Mouse (Mus musculus): Measurements from ENCODE around the gene Tiparp. TPM values are rescaled to one million over a fixed set of nuclear protein-coding genes. Genes with fewer than 3 reads are reported as not detected.
A peak's percentile ranks its signal among the peaks of the same experiment; 100 is the strongest.

Tiparp gene
- polyA plus RNA-seq, 1 experiment from 2014 or later = 37.7 TPM

- no peak overlapping the region for H3K4me3 ChIP-seq
- 53% methylated on average over 6 of the region's 6 CpGs for WGBS
- H3K27ac ChIP-seq = no peak overlapping the region
- no peak overlapping the region for H3K9ac ChIP-seq
- H3K4me1 ChIP-seq = peaks cover 8% of the 10 kb centered on the region
- H3K27me3 ChIP-seq = no peaks in the 10 kb centered on the region
- H3K36me3 ChIP-seq = no peaks in the 10 kb centered on the region
- H3K9me3 ChIP-seq (replicated peaks) = no peaks in the 10 kb centered on the region
- H3K4me2 ChIP-seq (replicated peaks) = no peak overlapping the region
- no peak for ATAC-seq (ENCODE audit: low FRiP score)
Observed at GRCm38 (mm10) chr3:65563926-65564624, 35.9 kb downstream of the Tiparp start.

GRCm38 (mm10) chr3:65565632-65566300 lies 37.6 kb downstream of the Tiparp start:
- H3K4me2 ChIP-seq (replicated peaks) = no peak overlapping the region
- no peak overlapping the region for H3K27ac ChIP-seq
- peaks cover 8% of the 10 kb centered on the region for H3K4me1 ChIP-seq
- no peak overlapping the region for H3K4me3 ChIP-seq
- WGBS = 60% methylated on average over 9 of the region's 9 CpGs
- ATAC-seq (ENCODE audit: low FRiP score) = no peak
- H3K36me3 ChIP-seq = no peaks in the 10 kb centered on the region
- no peak overlapping the region for H3K9ac ChIP-seq
- no peaks in the 10 kb centered on the region for H3K9me3 ChIP-seq (replicated peaks)
- no peaks in the 10 kb centered on the region for H3K27me3 ChIP-seq

GRCm38 (mm10) chr3:65569941-65570340 lies 41.7 kb downstream of the Tiparp start:
- H3K4me3 ChIP-seq = no peak overlapping the region
- ATAC-seq (ENCODE audit: low FRiP score) = no peak
- H3K9me3 ChIP-seq (replicated peaks) = no peaks in the 10 kb centered on the region
- no peaks in the 10 kb centered on the region for H3K36me3 ChIP-seq
- no peaks in the 10 kb centered on the region for H3K27me3 ChIP-seq
- H3K27ac ChIP-seq = no peak overlapping the region
- H3K4me2 ChIP-seq (replicated peaks) = no peak overlapping the region
- no peak overlapping the region for H3K9ac ChIP-seq
- peaks cover 2% of the 10 kb centered on the region; the same call in 1 of the 2 replicates for H3K4me1 ChIP-seq

GRCm38 (mm10) chr3:65573516-65573915 lies 45.3 kb downstream of the Tiparp start:
- no peak overlapping the region for H3K27ac ChIP-seq
- no peak overlapping the region for H3K4me2 ChIP-seq (replicated peaks)
- H3K4me1 ChIP-seq = no peaks in the 10 kb centered on the region
- no peaks in the 10 kb centered on the region for H3K9me3 ChIP-seq (replicated peaks)
- no peak overlapping the region for H3K4me3 ChIP-seq
- H3K36me3 ChIP-seq = no peaks in the 10 kb centered on the region
- WGBS = 51% methylated on average over 3 of the region's 3 CpGs
- H3K9ac ChIP-seq = no peak overlapping the region
- no peak for ATAC-seq (ENCODE audit: low FRiP score)
- H3K27me3 ChIP-seq = no peaks in the 10 kb centered on the region

GRCm38 (mm10) chr3:65577602-65578001 lies 49.4 kb downstream of the Tiparp start:
- Histone ChIP-seq H3K27ac (no peak overlapping the region), H3K4me2 (replicated peaks) (no peak overlapping the region), H3K27me3 (no peaks in the 10 kb centered on the region), H3K4me1 (no peaks in the 10 kb centered on the region), H3K9me3 (replicated peaks) (no peaks in the 10 kb centered on the region), H3K9ac (no peak overlapping the region), H3K4me3 (no peak overlapping the region), H3K36me3 (no peaks in the 10 kb centered on the region)
- 88% methylated on average over 3 of the region's 3 CpGs for WGBS
- no peak for ATAC-seq (ENCODE audit: low FRiP score)

- H3K9ac ChIP-seq = no peak overlapping the region
- 72% methylated on average over 12 of the region's 12 CpGs for WGBS
- no peaks in the 10 kb centered on the region for H3K36me3 ChIP-seq
- ATAC-seq (ENCODE audit: low FRiP score) = no peak
- no peaks in the 10 kb centered on the region for H3K9me3 ChIP-seq (replicated peaks)
- H3K27me3 ChIP-seq = no peaks in the 10 kb centered on the region
- H3K4me2 ChIP-seq (replicated peaks) = no peak overlapping the region
- H3K4me3 ChIP-seq = no peak overlapping the region
- no peak overlapping the region for H3K27ac ChIP-seq
- H3K4me1 ChIP-seq = no peaks in the 10 kb centered on the region
Observed at GRCm38 (mm10) chr3:65579260-65579921, 51.2 kb downstream of the Tiparp start.

GRCm38 (mm10) chr3:65581596-65581995 lies 53.4 kb downstream of the Tiparp start:
- Histone ChIP-seq H3K9me3 (replicated peaks) (no peaks in the 10 kb centered on the region), H3K9ac (no peak overlapping the region), H3K4me3 (no peak overlapping the region), H3K4me1 (peaks cover 5% of the 10 kb centered on the region), H3K27ac (no peak overlapping the region), H3K4me2 (replicated peaks) (no peak overlapping the region), H3K36me3 (no peaks in the 10 kb centered on the region), H3K27me3 (no peaks in the 10 kb centered on the region)
- 89% methylated on average over 4 of the region's 4 CpGs for WGBS
- ATAC-seq (ENCODE audit: low FRiP score) = no peak

- no peak overlapping the region for H3K4me3 ChIP-seq
- no peaks in the 10 kb centered on the region for H3K27me3 ChIP-seq
- H3K36me3 ChIP-seq = no peaks in the 10 kb centered on the region
- WGBS = 83% methylated on average over 1 of the region's 1 CpGs
- H3K9me3 ChIP-seq (replicated peaks) = no peaks in the 10 kb centered on the region
- H3K27ac ChIP-seq = no peak overlapping the region
- no peak overlapping the region for H3K4me2 ChIP-seq (replicated peaks)
- no peak overlapping the region for H3K9ac ChIP-seq
- H3K4me1 ChIP-seq = peaks cover 14% of the 10 kb centered on the region
- ATAC-seq (ENCODE audit: low FRiP score) = no peak
Observed at GRCm38 (mm10) chr3:65584329-65584728, 56.1 kb downstream of the Tiparp start.

GRCm38 (mm10) chr3:65585291-65585690 lies 57.1 kb downstream of the Tiparp start:
- H3K27ac ChIP-seq = no peak overlapping the region
- 65% methylated on average over 8 of the region's 8 CpGs for WGBS
- no peak overlapping the region for H3K4me3 ChIP-seq
- no peaks in the 10 kb centered on the region for H3K9me3 ChIP-seq (replicated peaks)
- peaks cover 14% of the 10 kb centered on the region for H3K4me1 ChIP-seq
- H3K4me2 ChIP-seq (replicated peaks) = no peak overlapping the region
- no peaks in the 10 kb centered on the region for H3K36me3 ChIP-seq
- no peak for ATAC-seq (ENCODE audit: low FRiP score)
- no peak overlapping the region for H3K9ac ChIP-seq
- no peaks in the 10 kb centered on the region for H3K27me3 ChIP-seq

GRCm38 (mm10) chr3:65585823-65586482 lies 57.7 kb downstream of the Tiparp start:
- peaks cover 14% of the 10 kb centered on the region for H3K4me1 ChIP-seq
- peak overlapping the region; percentile 21 for H3K4me3 ChIP-seq
- H3K27me3 ChIP-seq = no peaks in the 10 kb centered on the region
- no peaks in the 10 kb centered on the region for H3K36me3 ChIP-seq
- H3K4me2 ChIP-seq (replicated peaks) = peak overlapping the region; percentile 55
- 27% methylated on average over 16 of the region's 16 CpGs for WGBS
- H3K9ac ChIP-seq = peak overlapping the region; percentile 2; the same call in 1 of the 2 replicates
- no peaks in the 10 kb centered on the region for H3K9me3 ChIP-seq (replicated peaks)
- H3K27ac ChIP-seq = no peak overlapping the region
- ATAC-seq (ENCODE audit: low FRiP score) = peak; percentile 42; the same call in 1 of the 2 replicates

- 4% methylated on average over 16 of the region's 16 CpGs for WGBS
- H3K4me2 ChIP-seq (replicated peaks) = peak overlapping the region; percentile 55
- H3K9ac ChIP-seq = peak overlapping the region; percentile 2; the same call in 1 of the 2 replicates
Observed at GRCm38 (mm10) chr3:65586483-65586905, 58.3 kb downstream of the Tiparp start.

GRCm38 (mm10) chr3:65586966-65587365 lies 58.8 kb downstream of the Tiparp start:
- ATAC-seq (ENCODE audit: low FRiP score) = peak; percentile 14; the same call in 1 of the 2 replicates
- Histone ChIP-seq H3K9ac (0 out of 2 replicates have a peak overlapping the region, but pooled peaks have one; percentile 2), H3K27ac (no peak overlapping the region), H3K36me3 (no peaks in the 10 kb centered on the region), H3K4me3 (no peak overlapping the region), H3K4me1 (peaks cover 14% of the 10 kb centered on the region), H3K9me3 (replicated peaks) (no peaks in the 10 kb centered on the region), H3K4me2 (replicated peaks) (peak overlapping the region; percentile 55), H3K27me3 (no peaks in the 10 kb centered on the region)
- 56% methylated on average over 2 of the region's 2 CpGs for WGBS

More at GRCm38 (mm10) chr3:65586483-65586905, 58.3 kb downstream of the Tiparp start:
- peaks cover 14% of the 10 kb centered on the region for H3K4me1 ChIP-seq
- H3K27ac ChIP-seq = no peak overlapping the region
- no peaks in the 10 kb centered on the region for H3K27me3 ChIP-seq
- no peaks in the 10 kb centered on the region for H3K36me3 ChIP-seq
- peak; percentile 78 for ATAC-seq (ENCODE audit: low FRiP score)
- no peaks in the 10 kb centered on the region for H3K9me3 ChIP-seq (replicated peaks)
- H3K4me3 ChIP-seq = peak overlapping the region; percentile 21
